Mouse (Mus musculus) A20 (cell line): ENCODE results near the gene Hsd17b1.

Experiments used
- DNase-seq: peaks from one replicate; pipeline ENCODE4 v3.0.0-alpha.2; 2011; ENCODE audit warnings: low read depth, low spot score

The Hsd17b1 gene

DNA sequence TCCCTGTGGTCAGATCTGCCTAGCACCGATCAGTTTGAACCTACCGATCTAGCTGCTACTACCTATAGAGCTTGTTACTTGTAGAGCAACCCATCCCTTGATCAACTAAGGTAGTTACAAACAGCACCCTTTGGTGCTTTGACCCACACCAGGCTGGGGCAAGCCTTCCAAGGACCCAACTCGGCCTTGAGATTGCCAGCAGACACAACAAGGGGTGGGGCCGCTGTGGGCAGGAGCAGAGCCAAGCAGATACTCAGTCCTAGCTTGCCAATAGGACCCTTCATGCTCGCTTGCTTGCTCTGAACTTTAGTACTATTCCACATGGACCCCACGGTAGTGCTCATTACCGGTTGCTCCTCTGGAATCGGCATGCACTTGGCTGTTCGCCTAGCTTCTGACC is at the start of gene Hsd17b1:
TSS of gene Hsd17b1 (plus strand) at position 291 of the 400 bp plus-strand sequence.
- no peak for DNase-seq

DNA sequence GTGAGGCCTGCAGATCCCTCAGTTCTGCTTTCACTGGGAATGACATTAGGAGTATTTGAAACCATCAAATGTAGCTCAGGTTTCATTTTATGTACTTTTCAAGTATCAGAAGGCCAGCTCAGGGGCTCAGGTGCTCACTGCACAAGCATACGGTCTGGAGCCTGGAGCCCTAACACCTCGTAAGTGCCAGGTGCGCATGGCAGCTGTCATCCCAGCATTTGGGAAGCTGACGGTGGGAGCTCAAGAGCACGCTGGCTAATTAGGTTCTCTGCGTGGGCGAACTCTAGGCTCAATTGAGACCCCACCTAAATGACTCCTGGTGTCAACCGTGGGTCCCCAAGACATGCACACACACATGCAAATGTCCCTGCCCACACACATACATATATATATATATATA is 48.9 kb upstream of the Hsd17b1 start:
- DNase-seq, result no peak

- no peak for DNase-seq
These were observed 47.9 kb upstream of the Hsd17b1 start for GRCm38 (mm10) chr11:101030136-101030807.

DNA sequence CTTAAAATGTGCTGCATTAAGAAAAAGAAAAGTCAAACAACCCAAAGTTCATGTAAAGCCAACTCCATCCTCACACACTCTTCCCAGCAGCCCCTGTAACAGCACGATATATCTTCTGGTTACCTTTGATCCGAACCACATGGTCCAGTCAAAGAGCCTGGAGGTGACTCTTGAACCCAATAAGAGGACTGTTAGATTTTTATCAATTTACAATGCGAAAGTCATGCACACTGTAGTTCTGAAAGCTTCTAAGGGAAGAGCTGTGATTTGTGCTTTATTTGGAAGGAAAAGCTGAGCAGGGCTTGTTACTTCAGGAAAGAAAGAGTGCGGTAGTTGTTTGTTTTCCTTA is 47.4 kb upstream of the Hsd17b1 start:
- DNase-seq, result no peak

DNA sequence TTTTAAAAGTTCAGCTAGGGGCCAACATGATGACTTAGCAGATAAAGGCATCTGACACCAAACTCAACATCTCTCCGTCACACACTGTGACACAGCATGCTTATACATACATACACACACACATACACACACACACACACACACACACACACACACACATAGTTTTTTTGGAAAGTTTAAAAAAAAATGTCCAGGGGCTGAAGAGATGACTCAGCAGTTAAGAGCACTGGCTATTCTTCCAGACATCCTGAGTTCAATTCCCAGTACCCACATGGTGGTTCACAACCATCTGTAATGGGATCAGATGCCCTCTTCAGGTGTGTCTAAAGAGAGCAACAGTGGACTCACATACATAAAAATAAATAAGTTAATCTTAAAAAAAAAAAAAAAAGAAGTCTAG is 46.7 kb upstream of the Hsd17b1 start:
- no peak for DNase-seq

- no peak for DNase-seq
These were observed 44.2 kb upstream of the Hsd17b1 start for GRCm38 (mm10) chr11:101033856-101034500.

GRCm38 (mm10) chr11:101034614-101035327 is 43.4 kb upstream of the Hsd17b1 start:
- DNase-seq, result no peak

DNA sequence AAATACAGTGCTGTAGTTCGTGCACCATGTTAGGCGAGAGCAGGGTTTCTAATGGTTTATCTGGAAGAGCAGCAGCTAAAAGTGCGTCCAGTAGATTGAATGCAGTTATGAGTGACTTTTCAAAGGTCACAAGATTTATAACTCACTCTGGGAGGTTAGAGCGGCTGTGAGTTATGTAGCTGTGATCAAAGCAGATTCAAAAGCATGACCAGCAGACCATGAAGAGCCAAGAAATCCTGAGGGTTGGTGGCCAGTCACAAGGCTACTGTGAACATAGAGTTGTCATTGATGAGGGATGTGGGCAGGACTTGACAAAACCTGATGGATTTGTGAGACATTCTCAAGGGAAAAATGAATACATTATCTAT is 42.9 kb upstream of the Hsd17b1 start:
- no peak for DNase-seq

DNA sequence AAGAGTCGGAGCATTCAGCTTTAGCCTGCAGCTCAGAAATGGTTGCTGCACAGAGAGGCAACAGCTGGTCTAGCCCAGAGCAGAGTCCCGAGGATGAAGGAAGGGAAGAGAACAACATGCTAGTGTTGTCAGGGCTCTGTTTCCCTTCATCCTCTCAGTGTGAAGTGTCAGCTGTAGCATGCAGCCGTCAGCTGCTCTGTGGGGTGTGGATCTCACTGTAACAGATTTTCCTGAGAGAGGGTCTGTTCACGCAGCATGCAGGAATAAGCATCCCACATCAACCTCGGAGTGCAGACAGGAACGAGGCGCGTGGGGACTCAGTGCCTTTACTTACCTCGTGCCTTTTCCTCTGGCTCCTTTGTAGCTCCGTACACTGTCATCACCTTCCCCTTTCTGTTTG is 40.4 kb upstream of the Hsd17b1 start:
- no peak for DNase-seq

DNA sequence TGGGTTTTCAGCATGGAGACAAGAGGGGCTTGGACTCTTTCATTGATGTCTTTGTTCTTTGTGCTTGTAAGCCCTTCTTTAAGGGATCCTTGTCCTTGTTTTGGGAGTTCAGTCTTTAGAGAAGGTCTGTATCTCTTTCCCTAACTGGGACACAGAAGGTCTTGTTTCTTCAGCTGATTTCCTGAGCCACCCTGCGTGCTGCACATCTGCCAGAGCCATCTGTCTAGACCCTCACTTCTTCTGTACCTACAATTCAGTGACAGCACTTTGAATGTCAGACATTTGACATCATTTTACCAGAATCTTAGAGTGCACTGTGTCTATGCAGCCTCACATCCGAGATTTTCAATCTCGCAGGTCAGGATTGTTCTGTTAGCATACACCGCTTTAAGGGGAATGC is 32.4 kb upstream of the Hsd17b1 start:
- DNase-seq, result no peak

DNA sequence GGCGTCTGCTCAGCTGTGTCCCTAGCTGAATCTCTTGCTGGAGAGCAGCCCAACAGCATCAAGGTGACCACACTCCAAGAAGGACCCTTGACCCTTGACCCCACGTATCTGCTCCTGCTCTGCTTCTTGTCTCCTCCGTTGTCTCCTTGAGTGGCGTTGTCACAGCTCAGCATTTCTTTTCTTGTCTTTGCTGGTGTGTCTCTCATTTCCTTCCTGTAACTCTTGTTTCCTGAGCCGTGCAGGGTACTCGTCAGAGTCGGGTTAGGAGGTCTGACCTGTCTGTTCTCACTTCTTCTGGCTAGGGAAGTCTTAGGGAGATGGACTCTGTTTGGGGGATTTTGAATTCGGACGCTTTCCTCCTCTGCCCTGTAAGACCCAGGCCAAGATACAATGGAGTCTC is 31.8 kb upstream of the Hsd17b1 start:
- DNase-seq, result no peak

- DNase-seq, result no peak
These were observed 30.7 kb upstream of the Hsd17b1 start for GRCm38 (mm10) chr11:101047502-101047901.

DNA sequence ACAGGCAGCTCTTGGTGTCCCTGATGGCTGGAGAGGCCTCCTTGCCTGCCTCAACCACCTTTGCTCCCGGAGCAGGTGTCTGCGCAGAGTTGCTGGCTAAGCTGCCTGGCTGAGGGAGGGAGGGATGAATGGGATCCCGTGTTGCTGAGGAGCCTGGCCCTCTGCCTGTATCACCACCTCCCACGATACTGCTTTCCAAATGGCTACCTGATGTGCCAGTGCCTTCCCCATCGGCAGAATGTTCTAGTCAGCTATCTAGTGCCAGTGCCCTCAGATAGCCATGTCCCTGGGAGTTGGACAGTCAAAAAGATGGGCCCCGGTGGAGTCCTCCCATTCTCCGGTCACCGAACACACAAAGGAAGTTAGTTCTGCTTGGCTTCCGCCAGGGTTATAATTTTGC is 27.9 kb upstream of the Hsd17b1 start:
- no peak for DNase-seq

GRCm38 (mm10) chr11:101051051-101051493 is 27.1 kb upstream of the Hsd17b1 start:
- DNase-seq, result no peak

DNA sequence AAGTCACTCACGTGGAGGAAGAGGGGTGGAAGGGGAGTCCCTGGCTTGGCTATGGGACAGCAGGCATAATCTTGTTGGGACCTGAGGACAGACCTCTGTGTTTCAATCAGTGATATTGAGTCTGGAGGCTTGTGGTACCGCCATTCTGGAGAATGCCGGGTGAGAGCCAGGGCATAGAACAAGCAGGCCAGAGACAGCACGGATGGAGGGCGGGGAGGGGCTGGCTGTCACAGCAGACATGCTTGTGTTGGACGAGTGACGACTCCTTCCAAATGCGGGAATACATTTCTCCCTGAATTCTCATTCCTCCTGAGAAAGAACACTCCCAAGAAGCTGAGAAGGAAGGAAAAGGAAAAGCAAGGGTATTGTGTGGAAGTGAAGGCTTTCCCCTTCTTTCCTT is 26.6 kb upstream of the Hsd17b1 start:
- DNase-seq, result no peak

DNA sequence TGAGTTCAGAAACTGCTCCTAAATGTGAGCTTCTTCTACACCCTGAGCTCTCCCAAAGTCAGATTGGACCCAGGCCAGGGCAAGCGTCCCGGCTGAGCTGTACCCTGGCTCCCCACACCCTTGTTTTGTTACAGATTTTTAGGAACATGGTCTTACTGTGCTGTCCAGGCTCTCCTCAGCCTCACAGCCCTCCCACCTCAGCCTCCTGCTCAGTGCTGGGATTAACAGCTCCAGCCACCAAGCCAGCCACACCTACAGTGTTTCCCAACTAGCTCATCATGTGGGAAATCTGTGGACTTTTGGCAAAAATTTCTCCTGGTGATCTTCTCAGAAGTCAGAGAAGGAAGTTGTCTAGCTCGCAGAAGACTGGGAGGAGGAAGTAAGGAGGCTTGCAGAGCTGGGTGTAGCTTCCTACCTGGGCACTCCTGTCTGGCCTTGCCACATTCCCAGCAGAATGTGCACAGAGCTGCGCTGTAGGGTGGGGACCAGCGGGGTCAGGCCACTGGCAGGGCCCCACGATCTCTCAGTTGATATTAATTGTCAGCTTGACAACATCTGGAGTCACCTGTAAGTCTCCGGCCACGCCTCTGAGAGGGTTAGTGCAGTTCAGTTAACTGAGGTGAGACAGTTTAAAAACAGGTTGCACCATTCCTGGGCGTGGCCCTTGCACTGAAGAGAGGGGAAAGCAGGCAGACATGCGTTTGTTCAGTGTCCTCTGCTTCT is 25.3 kb upstream of the Hsd17b1 start:
- no peak for DNase-seq

- peak; percentile 39 for DNase-seq
These were observed 24.2 kb upstream of the Hsd17b1 start for GRCm38 (mm10) chr11:101053974-101054373.

- no peak for DNase-seq
These were observed 22.8 kb upstream of the Hsd17b1 start for GRCm38 (mm10) chr11:101055418-101055817.

- DNase-seq, result no peak
These were observed 21.3 kb upstream of the Hsd17b1 start for GRCm38 (mm10) chr11:101056885-101057284.

DNA sequence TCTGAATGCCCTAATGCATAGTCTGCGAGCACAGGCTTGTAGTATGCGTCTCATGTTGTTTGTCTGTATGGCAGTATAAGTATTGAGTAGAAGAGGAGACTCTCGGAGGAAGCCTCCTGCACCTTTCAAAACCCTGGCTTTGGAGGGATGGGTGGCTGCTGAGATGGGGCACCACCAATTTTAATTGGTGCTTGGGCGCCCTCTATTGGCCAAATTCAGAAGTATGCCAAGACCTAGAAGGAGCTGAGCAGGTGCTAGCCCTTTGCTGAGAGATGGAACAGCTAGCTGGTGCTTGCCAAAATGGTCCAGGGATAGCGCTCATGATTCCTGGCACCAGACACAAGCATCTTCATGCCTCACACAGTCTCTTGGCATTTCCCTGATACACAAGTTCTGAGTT is 20.4 kb upstream of the Hsd17b1 start:
- DNase-seq, result peak; percentile 81

GRCm38 (mm10) chr11:101058726-101059125 is 19.5 kb upstream of the Hsd17b1 start:
- DNase-seq, result no peak

- no peak for DNase-seq
These were observed 18.7 kb upstream of the Hsd17b1 start for GRCm38 (mm10) chr11:101059473-101059872.
